8 mouse cellular contexts compared by ENCODE assay signal in genomic region chr3:38483551-38483950, GRCm38 (mm10). TPM values are rescaled to one million over a fixed set of nuclear protein-coding genes. Genes with fewer than 3 reads are reported as not detected.
DNase-seq lines count a peak whose midpoint lies in the region; ATAC-seq and TF ChIP-seq lines count a peak whose summit lies in the region.

No protein-coding gene starts in this region.

- no peaks in the 10 kb centered on the region for H3K27me3 ChIP-seq in kidney, adult 2 months (replicated peaks; ENCODE audit: control insufficient read depth, insufficient read depth, low read length)
- no peaks in the 10 kb centered on the region for H3K27me3 ChIP-seq in forebrain, embryonic 10.5 days (ENCODE audit: poor library complexity, severe bottlenecking)
- no peaks in the 10 kb centered on the region for H3K27me3 ChIP-seq in intestine, embryonic 16.5 days (replicated peaks; ENCODE audit: control insufficient read depth, insufficient read depth, low read length)
- no peaks in the 10 kb centered on the region for H3K27me3 ChIP-seq in midbrain, embryonic 11.5 days (ENCODE audit: control insufficient read depth, insufficient read depth, low read length)

- 21% methylated on average over 10 of the region's 10 CpGs for WGBS in kidney, adult 2 months
- WGBS in forebrain, embryonic 10.5 days: 37% methylated on average over 10 of the region's 10 CpGs
- 16% methylated on average over 10 of the region's 10 CpGs for WGBS in intestine, embryonic 16.5 days
- WGBS in midbrain, embryonic 11.5 days: 38% methylated on average over 10 of the region's 10 CpGs

- H3K9me3 ChIP-seq in forebrain, embryonic 10.5 days: no peaks in the 10 kb centered on the region
- H3K9me3 ChIP-seq in intestine, embryonic 16.5 days (ENCODE audit: control insufficient read depth, low read length): no peaks in the 10 kb centered on the region
- no peaks in the 10 kb centered on the region for H3K9me3 ChIP-seq in midbrain, embryonic 11.5 days (ENCODE audit: control insufficient read depth, low read length)

- DNase-seq in kidney, adult 2 months: peak; percentile 20
- DNase-seq in kidney, postnatal 25 days: no peak
- DNase-seq in Muller cell, postnatal 12 days (ENCODE audit: inconsistent ontology term): peak; percentile 48
- DNase-seq in forebrain, embryonic 10.5 days (ENCODE audit: extremely low spot score, low spot score): no peak
- peak; percentile 90 for DNase-seq in midbrain, embryonic 11.5 days (ENCODE audit: low spot score, missing footprints)
- DNase-seq in thymus, postnatal 10 days (ENCODE audit: low spot score in 2 of 2): peak; percentile 26 to 34
- no peak for DNase-seq in urinary bladder, adult 2 months (ENCODE audit: low spot score)

- peak overlapping the region; percentile 6 for H3K4me3 ChIP-seq in kidney, adult 2 months (ENCODE audit: insufficient read depth, low read depth, low read length)
- peak overlapping the region; percentile 92 for H3K4me3 ChIP-seq in forebrain, embryonic 10.5 days
- peak overlapping the region; percentile 95 for H3K4me3 ChIP-seq in intestine, embryonic 16.5 days (ENCODE audit: low read length)
- H3K4me3 ChIP-seq in midbrain, embryonic 11.5 days (ENCODE audit: low read depth, low read length): peak overlapping the region; percentile 89

- no peaks in the 10 kb centered on the region for H3K36me3 ChIP-seq in kidney, adult 2 months (ENCODE audit: control insufficient read depth, insufficient read depth, low read length)
- peaks cover 39% of the 10 kb centered on the region for H3K36me3 ChIP-seq in forebrain, embryonic 10.5 days (replicated peaks)
- H3K36me3 ChIP-seq in intestine, embryonic 16.5 days (ENCODE audit: control insufficient read depth, insufficient read depth, low read length): no peaks in the 10 kb centered on the region
- H3K36me3 ChIP-seq in midbrain, embryonic 11.5 days (ENCODE audit: control insufficient read depth, insufficient read depth, low read length): peaks cover 2% of the 10 kb centered on the region; the same call in 1 of the 2 replicates

- peaks cover 6% of the 10 kb centered on the region; the same call in 1 of the 2 replicates for H3K4me1 ChIP-seq in kidney, adult 2 months (ENCODE audit: control insufficient read depth, insufficient read depth, low read length)
- H3K4me1 ChIP-seq in forebrain, embryonic 10.5 days: peaks cover 37% of the 10 kb centered on the region
- H3K4me1 ChIP-seq in intestine, embryonic 16.5 days (ENCODE audit: control insufficient read depth, insufficient read depth, low read length): peaks cover 22% of the 10 kb centered on the region
- peaks cover 34% of the 10 kb centered on the region for H3K4me1 ChIP-seq in midbrain, embryonic 11.5 days (ENCODE audit: control insufficient read depth, insufficient read depth, low read length)

- H3K9ac ChIP-seq in intestine, embryonic 16.5 days (ENCODE audit: low read depth, low read length): peak overlapping the region; percentile 98
- peak overlapping the region; percentile 96 for H3K9ac ChIP-seq in midbrain, embryonic 11.5 days (ENCODE audit: low read length)

- ATAC-seq in intestine, embryonic 16.5 days: no peak
- ATAC-seq in midbrain, embryonic 11.5 days (ENCODE audit: low FRiP score): no peak

- no peak for TF ChIP-seq CTCF in kidney, adult 2 months (conservative IDR thresholded peaks at IDR 0.05; ENCODE audit: insufficient read depth, insufficient read length, low read depth, low read length)

- H3K27ac ChIP-seq in kidney, adult 2 months (ENCODE audit: insufficient read depth, low read depth, low read length): no peak overlapping the region
- peak overlapping the region; percentile 94; the same call in 1 of the 2 replicates for H3K27ac ChIP-seq in forebrain, embryonic 10.5 days
- H3K27ac ChIP-seq in intestine, embryonic 16.5 days (ENCODE audit: low read length): no peak overlapping the region; the same call in 1 of the 2 replicates
- H3K27ac ChIP-seq in midbrain, embryonic 11.5 days (ENCODE audit: low read depth, low read length): no peak overlapping the region

- peak overlapping the region; percentile 73 for H3K4me2 ChIP-seq in intestine, embryonic 16.5 days (ENCODE audit: low read depth, low read length)
- peak overlapping the region; percentile 47 for H3K4me2 ChIP-seq in midbrain, embryonic 11.5 days

- TF ChIP-seq POLR2A in kidney, adult 2 months (IDR thresholded peaks at IDR 0.05; ENCODE audit: low read depth, low read length): no peak

RNA-seq across cellular contexts. Expression of gene Ankrd50, which starts 1.1 kb away (rescaled TPM):
- 17.9 and 19.2 TPM in 2 replicates for polyA plus RNA-seq in kidney, adult 2 months (2012; rRNA removed)
- 16.3 and 19.0 TPM in 2 replicates for polyA plus RNA-seq in forebrain, embryonic 10.5 days (2016; fragmentation: Nextera tagmentation; extraction: Ambion mirVana)
- polyA plus RNA-seq in intestine, embryonic 16.5 days (2015; fragmentation: Nextera tagmentation; extraction: Ambion mirVana): 7.9 and 11.5 TPM in 2 replicates
- polyA plus RNA-seq in midbrain, embryonic 11.5 days (2014; fragmentation: Nextera tagmentation; extraction: Ambion mirVana): 28.6 and 31.8 TPM in 2 replicates
- 22.2 and 30.0 TPM in 2 replicates for polyA plus RNA-seq in urinary bladder, adult 2 months (2012; rRNA removed)

Comparison
In these comparisons a context has a peak if more than half of its experiments do, and no peak if none do; other contexts are left out.
1. DNase-seq: peak in kidney, adult 2 months (single experiment), Muller cell, postnatal 12 days (single experiment), midbrain, embryonic 11.5 days (single experiment) and thymus, postnatal 10 days (2 of 2); none in kidney, postnatal 25 days (0 of 2), forebrain, embryonic 10.5 days (single experiment) and urinary bladder, adult 2 months (single experiment).
2. H3K4me3 ChIP-seq: peak in every context shown above with its lines; median percentile 95 in intestine, embryonic 16.5 days; 92 in forebrain, embryonic 10.5 days; 89 in midbrain, embryonic 11.5 days; 6 in kidney, adult 2 months.